Mouse (Mus musculus) Muller cell, postnatal 12 days (primary cell): Measurements from ENCODE around the gene Ly9.
A peak's percentile ranks its signal among the peaks of the same experiment; 100 is the strongest.

Experiments
- DNase-seq: peaks from one replicate; pipeline ENCODE4 v3.0.0-alpha.2; 2015; ENCODE audit errors: inconsistent ontology term

Ly9 gene

DNA sequence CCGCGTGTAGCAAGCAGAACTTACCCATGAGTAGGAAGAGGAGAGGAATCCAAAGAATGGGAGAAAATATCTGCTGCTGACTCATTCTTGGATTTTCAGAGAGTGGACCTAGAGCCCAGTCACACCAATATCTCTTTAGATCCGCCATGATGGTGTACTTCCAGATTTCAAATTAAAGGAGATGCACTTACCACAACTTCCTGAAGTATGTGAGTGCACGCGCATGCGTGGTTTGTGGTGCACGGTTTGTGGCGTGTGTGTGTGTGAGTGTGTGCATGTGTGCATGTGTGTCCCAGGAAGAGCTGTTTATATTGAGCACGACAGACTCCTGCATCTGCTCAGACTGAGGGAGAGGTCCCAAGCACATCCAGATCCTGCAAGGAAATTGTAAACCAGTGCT, at the start of gene Ly9:
Gene Ly9 (minus strand): TSS at position 235 of the 400 bp plus-strand sequence.
- peak; percentile 42 for DNase-seq

DNA sequence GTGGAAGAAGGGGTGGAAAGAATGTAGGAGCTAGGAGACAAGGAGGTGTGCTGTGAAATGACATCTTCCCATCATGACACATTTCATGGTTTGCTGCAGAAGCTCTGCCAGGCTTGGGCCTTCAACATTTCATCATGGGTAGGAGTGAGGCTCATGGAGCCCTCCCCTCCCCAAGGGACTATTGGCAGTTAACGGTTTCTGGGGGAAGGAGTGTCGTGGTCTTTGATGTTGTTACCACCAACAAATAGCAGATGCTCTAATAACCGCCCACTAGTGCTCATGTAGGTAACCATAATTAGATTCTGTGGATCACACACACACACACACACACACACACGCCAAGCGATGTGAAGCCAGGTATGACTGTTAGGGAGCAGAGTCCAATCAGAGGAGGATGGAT, 45.5 kb upstream of the Ly9 start, which contains the start of gene Slamf7:
Gene Slamf7 (minus strand): TSS at position 302 of the 400 bp plus-strand sequence.
- DNase-seq: no peak

DNA sequence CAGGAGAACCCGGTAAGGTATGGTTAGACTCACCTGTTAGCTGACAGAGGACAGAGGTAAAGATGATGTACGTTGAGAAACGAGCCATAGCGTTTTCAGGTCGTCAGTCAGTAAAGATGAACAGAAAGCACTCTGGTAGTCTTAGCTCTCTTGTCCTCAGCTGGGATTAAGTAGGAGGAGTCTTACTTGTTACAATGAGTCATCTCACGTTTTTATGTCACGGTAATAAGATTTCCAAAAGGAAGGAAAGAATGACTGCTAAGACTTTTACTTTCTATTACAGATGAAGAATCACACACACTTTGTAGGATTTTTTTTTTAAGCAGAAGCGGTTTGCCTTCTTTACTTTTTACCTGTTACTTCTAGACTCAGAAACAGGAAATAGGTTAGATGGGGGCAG, 41.6 kb upstream of the Ly9 start:
- DNase-seq: no peak

DNA sequence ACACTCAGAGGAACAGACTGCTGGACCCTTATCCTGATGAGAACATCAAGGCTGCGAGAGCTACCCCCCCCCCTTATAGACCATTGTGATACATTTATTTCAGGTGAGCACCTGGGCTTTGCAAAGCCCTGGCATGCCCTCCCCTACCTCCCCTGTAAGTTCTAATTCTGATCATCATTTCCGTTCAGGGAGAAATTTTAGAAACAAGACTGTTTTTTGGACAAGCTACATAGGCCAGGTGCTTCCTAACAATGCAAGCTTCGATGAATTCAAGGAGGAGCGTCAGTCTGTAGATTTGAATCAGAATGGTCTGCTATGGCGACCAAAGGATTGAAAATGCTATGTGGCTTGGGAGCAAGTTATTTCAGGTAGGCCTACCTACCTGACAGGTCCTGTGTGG, 40.5 kb upstream of the Ly9 start:
- DNase-seq: no peak

DNA sequence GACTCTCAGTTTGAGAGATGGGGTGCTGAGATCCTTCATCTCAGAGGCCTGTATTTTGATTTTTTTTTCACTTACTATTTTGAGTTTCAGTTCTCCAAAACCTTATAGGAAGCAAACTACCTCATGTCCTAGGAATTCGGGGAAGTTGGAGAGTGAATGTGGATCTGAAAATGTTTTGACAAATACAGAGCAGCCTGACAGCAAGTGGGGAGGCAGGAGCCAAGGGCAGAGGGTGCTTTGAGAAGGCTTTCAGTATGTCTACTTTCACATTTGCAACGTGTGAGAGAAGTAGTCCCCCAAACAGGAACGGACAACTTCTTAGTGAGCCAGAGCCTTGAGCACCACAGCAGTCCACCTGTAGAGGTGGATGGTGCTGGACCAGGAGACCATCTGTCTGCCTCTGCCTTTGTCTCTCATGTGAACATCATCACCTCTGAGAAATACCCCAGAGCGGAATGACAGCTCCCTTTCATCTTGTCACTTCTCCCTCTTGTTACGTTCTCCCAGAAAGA, 39.3 kb upstream of the Ly9 start:
- no peak for DNase-seq

DNA sequence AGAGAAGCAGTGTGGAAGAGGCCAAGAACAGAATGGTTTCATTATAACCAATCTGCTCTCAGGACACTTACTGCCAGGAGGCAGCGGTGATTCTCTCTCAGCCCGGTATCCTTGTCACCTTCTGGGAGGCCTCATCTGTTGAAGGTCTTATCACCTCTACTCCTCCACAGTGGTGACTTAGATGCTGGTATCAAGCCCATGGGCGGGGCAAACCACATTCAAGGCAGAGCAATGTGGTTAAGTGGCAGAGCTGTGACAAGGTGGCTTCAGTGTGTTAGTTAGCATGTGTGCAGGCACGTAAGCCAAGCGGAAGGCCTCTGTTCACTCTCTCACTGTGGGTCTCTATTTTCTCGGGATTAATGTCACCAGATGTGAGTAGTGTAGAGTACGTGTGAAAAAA, 36.4 kb upstream of the Ly9 start:
- DNase-seq: no peak

DNA sequence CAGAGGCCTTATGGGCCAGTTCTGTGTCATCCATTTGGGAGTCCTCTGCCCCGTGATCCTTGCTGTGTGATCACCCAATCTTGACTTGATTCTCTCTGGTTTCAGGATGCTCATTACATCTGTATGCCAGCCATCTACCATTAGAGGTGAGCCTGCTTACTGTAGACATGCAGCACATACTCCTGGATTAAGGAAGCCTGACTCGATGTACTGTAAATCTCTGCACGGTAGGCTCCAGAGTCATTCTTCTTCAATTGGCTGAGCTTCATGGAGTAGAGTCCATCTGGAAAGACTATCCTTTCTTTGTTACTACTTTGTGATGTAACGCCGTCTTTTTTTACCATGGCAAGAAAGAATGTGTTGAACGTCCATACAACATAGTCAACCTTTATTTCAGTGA, 33.6 kb upstream of the Ly9 start:
- DNase-seq: no peak

- DNase-seq: no peak
Measured at GRCm38 (mm10) chr1:171638686-171639085, 31.5 kb upstream of the Ly9 start.

DNA sequence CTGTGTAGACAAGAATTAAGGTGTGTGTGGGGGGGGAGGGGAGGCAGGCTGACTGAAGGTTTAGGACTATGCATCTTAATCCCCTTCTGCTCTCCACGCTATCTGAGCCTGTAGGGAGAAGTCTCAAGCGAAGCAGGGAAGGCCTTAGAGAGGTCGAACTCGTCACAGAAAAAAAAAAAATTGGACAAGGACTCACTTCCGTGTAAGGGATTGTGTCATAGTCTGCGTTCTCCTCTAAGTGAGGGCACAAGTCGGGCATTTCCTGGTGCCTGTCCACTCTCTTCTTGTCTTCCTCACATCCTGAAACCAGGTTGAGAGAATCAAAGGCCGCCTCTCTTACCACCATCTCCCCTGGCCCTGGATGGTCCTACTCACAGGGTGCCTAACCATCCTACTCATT, 29.9 kb upstream of the Ly9 start:
- no peak for DNase-seq

- DNase-seq: no peak
Measured at GRCm38 (mm10) chr1:171635696-171636095, 28.5 kb upstream of the Ly9 start.

- peak; percentile 6 for DNase-seq
Measured at GRCm38 (mm10) chr1:171631447-171631846, 24.2 kb upstream of the Ly9 start.

GRCm38 (mm10) chr1:171630912-171631311, 23.7 kb upstream of the Ly9 start:
- DNase-seq: no peak

DNA sequence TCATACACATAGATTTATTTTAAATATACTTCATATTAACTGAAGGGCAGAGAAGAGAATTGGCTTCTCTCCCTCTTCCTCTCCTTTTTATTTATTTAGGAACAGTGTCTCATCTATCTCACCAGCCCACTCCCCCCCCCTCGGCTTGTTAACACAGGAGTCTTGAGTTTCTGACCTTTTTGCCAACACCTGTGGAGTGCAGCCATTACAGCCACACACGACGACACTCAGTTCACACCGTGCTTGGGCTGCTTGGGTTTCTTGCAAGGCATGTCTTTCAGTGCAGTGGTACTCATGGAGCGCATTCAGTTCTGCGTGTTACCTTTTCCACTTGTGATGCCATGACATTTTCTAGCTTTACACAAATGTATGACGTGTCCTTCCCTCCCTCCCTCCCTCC, 22.8 kb upstream of the Ly9 start:
- no peak for DNase-seq

DNA sequence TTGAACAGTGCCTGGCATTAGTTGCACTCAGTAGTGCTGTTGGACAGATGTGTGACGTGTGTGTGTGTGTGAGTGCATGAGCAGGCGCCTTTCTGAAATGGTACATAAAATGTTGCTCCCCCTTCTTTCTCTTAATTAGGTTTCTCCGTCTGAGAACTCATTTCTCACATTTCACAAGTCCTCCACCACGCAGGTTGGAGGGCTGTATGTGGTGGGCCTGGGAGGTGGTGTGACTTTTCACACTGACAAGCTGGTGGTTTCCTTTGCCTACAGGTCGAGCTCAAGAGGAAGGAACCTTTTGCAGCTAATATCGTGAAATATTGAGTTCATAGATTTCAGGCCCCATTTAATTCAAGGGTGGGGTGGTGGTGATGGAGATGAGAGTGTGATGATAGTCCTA, 22.0 kb upstream of the Ly9 start:
- no peak for DNase-seq

DNA sequence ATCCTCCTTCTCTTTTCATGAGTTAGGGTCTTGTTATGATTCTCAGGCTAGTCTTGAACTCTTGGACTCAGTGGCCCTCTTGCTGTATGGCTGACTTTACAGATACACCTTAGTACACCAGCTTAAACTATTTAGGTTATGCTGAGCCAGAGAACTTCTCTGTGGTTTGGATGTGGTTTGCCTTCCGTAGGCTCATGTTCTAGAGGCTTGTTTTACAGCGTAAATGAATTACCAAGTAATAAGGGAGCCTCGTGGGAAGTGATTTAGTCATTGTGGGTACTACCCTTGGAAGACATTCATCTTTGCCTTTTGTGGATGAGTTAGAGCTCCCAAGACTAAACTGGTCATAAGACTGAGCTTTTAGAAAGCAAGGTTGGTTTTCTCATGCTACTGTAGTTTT, 20.6 kb upstream of the Ly9 start:
- no peak for DNase-seq

- DNase-seq: no peak
Measured at GRCm38 (mm10) chr1:171620091-171620490, 12.9 kb upstream of the Ly9 start.

DNA sequence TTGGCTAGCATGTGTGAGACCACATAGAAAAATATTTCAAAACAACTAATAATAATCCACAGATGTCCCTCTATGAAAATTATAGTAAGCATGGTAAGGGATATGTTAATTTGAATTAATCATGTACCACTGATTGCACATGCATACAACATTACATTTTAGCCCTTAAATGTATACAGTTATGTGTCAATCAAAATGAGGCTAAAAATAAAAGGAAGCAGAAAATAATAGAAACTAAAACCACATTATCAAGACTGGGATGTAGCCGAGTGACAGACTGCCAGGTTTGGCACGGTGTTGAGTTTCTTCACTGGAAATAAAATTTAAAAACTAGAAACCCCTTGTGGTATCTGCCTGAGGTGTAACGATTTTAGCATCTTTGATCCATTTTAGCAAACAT, 12.4 kb upstream of the Ly9 start:
- no peak for DNase-seq

- no peak for DNase-seq
Measured at GRCm38 (mm10) chr1:171619001-171619400, 11.8 kb upstream of the Ly9 start.

DNA sequence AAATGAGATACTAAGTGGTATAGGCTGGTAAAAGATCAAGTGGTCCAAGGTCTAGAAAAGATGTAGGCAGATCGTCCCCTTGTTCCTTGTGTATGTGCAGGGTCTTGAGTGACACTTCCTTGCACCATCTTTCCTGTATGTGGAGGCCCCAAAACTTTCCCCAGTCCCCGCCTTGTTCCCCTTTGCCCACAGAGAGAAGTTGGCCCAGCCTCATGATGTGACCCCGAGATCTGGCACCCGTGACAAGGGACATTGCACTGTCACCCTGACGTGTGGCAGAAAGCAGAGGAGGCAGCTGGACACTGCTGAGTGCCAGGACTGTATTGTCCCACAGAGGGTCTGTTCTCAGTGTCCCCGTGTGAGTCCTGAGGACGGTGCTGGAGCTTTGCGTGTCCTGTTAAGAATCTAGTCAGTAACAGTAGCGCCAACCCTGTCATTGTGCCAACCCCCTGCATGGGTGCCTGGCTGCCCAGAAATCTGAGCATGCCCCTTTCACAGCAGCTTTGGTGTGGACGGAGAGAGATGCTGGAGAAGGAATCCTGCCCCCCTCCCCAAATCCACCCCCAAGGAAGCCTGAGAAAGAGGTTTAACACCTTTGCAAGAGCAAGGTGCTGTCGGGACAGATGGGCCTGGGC, 9.8 kb upstream of the Ly9 start:
- DNase-seq: no peak

DNA sequence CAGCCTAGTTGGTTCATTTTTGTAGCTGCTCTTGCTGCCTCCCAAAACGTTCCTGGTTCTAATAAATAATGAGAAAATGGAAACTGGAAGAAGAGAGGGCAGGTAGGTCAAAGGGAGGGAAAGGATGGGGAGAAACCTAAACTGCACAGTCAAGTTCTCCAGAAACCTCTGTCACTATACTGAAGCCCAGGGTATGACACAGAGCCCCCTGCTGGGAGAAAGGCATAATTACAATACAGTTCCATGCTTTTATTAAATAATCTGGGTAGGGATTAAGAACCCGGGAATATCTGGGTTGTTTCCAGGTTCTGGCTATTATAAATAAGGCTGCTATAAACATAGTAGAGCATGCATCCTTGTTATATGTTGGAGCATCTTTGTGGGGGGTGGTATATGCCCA, 6.8 kb upstream of the Ly9 start:
- DNase-seq: no peak

DNA sequence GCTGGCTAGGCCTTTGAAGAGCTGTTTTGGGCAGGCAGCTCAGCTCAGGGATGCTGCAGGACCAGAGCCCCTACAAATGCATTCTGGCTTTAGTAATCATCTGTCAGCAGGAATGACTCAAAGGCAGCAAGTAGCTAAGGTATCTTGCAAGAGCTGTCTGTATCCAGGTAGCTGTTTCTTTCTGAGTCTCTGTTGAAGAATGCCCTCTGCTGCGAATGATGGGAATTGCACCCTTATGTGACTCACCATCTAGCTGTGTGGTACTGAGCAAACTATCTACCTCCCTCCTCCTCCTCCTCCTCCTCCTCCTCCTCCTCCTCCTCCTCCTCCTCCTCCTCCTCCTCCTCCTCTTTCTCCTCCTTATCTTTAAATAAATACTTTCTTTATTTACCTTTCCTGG, 3.6 kb upstream of the Ly9 start:
- no peak for DNase-seq

- no peak for DNase-seq
Measured at GRCm38 (mm10) chr1:171610026-171610425, 2.8 kb upstream of the Ly9 start.

- no peak for DNase-seq
Measured at GRCm38 (mm10) chr1:171606656-171607055, 554 bp downstream of the Ly9 start.

DNA sequence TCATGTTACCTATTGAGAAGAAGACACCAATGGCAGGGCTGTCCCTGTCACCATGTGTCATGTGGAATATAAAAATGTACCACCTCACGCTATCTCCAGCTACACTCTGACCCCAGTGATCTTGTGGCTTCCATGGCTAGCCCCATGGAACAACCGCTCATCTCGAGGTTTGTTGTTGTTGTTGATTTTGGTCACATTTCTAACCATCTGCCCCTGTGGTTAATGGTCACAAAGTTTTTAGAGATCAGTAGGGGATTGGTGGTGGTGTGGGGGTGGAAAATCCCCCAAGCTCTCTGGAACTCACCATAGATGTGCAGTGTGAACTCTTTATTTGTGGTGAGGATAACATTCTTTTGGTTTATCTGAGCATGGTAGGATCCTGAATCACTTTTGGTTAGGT, 2.5 kb downstream of the Ly9 start:
- DNase-seq: no peak
